Mouse (Mus musculus) gastrocnemius, postnatal 10 days (tissue): ENCODE measurements around the gene Endog. TPM values are rescaled to one million over a fixed set of nuclear protein-coding genes. Genes with fewer than 3 reads are reported as not detected.

Source experiments
- DNase-seq: peaks from one replicate; pipeline ENCODE4 v3.0.0; 2021; ENCODE audit warnings: mixed read lengths
- total RNA-seq, 2 experiments: library from RNA; stranded (reverse); gene quantifications; 2 replicates each; pipeline ENCODE4 v1.2.3; 2021

Gene Endog
- total RNA-seq, 2 experiments from 2014 or later, result 31.1 to 36.6 TPM

DNA sequence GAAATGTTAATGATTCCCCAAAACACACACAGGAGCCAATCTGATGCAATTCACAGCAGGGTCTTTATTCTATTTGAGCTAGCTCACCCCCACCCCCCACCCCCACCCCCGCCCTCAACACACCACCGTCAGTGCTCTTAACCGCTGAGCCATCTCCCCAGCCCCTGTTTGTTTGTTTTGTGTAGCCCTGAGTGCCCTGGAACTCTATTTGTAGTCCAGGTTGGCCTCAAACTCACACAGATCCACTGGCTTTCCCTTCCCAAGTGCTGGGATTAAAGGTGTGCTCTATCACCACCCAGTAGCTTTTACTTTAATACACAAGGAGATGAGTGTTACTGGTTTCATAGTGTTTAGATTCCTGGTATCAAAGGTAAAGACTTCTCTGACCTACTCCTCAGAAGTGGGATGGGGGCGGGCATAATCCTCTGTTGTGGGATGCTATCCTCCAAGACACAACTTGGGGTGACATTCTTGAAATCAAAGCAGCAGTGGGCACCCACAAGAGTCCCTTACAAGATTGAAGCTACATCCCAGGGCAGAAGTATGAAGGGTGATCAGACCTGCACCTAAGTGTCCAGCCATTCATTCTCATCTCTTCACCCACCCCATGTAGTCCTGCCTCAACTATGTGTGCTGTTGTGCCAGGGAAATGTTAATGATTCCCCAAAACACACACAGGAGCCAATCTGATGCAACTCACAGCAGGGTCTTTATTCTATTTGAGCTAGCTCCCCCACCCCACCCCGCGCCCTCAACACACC lies 40.3 kb downstream of the Endog start:
- no peak for DNase-seq

DNA sequence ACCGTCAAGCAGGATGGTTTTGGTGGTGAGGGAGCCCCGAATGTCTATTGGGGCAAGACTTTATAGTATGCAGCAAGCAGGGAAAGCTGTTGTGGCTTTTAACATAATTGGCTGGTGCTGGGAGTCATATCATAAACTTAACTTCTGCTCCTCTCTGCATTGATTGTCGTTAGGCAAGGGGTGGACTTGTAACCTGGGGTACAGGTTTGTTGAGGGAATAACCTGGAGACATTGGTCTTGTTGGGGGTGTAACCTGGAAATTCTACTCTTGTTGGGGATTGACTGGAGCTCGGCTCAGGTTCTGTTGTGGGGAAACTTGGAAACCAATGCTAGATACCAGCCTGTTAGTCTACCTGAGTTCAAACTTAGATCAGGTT lies 40.9 kb downstream of the Endog start:
- DNase-seq, result no peak

DNA sequence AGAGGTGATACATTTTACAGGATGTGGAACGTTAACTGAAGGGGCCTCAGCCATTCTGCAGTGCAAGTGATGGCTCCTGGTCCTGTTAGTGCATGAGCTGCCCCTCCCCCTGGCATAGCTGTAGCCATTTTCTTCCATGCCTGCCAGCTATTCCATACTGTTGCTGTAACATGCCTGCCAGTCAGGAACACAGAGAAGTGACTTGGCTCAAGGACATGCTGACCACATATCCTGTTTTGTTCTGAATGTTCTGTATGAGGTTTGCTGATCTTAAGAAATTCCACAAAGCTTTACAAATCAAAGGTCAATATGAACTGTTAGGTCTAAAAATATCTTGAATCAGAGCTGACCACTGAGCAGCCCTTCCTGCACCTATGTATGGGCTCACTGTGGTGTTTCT lies 41.7 kb downstream of the Endog start:
- DNase-seq, result no peak

DNA sequence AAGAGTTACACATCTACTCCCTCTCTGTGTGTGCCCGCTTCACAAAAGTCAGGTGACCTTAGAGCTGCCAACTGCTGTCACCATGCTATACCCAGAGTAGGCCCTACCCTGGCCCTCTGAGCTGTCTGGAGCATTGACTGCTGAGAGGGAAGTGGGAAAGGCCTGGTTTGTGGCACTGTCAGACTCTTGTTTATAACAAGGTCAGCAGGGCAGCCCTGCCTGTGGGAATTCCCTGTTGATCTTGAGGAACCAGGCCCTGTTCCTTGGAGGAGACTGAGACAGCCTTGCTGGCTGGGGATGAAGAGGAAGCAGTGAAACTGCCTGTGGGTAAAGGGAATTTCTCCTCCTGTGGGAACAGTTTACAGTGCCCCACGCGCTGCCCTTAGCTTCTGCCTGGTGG lies 43.5 kb downstream of the Endog start:
- DNase-seq, result no peak

DNA sequence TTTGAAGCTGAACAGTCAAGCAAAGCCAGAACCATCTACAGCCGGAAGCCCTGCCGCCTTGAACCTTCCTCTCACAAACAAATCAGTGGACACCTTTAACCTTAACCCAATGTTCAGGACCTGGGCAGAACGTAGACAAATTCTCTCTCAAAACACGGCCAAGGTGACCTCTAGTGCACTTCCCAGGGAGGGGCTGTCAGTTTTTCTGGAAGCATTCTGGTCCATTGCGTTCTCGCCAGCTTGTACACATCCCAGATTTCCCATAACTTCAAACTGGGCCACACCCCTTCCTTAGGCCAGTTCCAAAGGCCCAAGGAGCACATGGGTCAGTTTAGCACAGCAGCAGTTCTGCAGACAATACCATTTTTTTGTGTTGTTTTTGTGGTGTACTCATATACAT lies 44.2 kb downstream of the Endog start:
- DNase-seq, result no peak

DNA sequence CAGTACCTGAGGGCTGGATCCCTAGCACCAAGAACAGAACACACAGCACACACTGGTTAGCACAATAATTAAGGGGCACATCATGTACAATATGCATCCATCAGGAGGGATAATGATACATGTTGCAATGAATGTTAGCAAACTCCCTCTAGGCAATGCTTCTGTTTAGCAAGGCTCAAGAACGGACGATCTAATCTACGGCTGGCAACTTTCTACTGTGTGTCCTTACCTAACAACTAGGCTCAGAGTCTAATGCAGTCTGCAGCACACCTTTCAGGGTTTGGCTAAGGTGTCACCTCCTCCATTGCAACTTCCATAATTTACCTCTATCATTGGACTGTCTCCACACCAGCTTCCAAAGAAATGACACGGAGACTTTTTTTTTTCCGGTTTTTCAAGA lies 45.0 kb downstream of the Endog start:
- no peak for DNase-seq

Other genes with a start within 250 kb of the Endog start
- 10 to 100 TPM; 20.9 to 21.7 TPM for gene Gle1, start 236.1 kb upstream of the Endog start, total RNA-seq
- gene Sptan1, start 205.9 kb upstream of the Endog start, total RNA-seq, result 100 to 1,000 TPM; 103 to 127 TPM
- gene Wdr34, start 122.6 kb upstream of the Endog start, total RNA-seq, result 1 to 10 TPM; 4.7 to 5.4 TPM
- gene Set, start 114.1 kb upstream of the Endog start, total RNA-seq, result 100 to 1,000 TPM; 128 to 134 TPM
- gene Pkn3, start 93.8 kb upstream of the Endog start, total RNA-seq, result 1 to 10 TPM; 4.5 to 8.3 TPM
- 1 to 10 TPM; 3.4 to 4.2 TPM for gene Zdhhc12, start 77.8 kb upstream of the Endog start, total RNA-seq
- gene Zer1, start 46.9 kb upstream of the Endog start, total RNA-seq, result 10 to 100 TPM; 18.9 to 21.7 TPM
- gene Tbc1d13, start 37.7 kb upstream of the Endog start, total RNA-seq, result 10 to 100 TPM; 14.0 to 18.0 TPM
- gene Spout1, start 7.0 kb downstream of the Endog start, total RNA-seq, result 1 to 10 TPM; 7.4 to 7.6 TPM
- gene Kyat1, start 34.4 kb downstream of the Endog start, total RNA-seq, result 10 to 100 TPM; 13.6 to 16.0 TPM
- gene Lrrc8a, start 66.2 kb downstream of the Endog start, total RNA-seq, result 10 to 100 TPM; 21.2 to 22.1 TPM
- under 1 TPM; 0.42 to 0.86 TPM for gene Gm28035, start 69.1 kb downstream of the Endog start, total RNA-seq
- gene Phyhd1, start 94.7 kb downstream of the Endog start, total RNA-seq, result 10 to 100 TPM; 11.3 to 12.4 TPM
- not detected for gene Gm28038, start 109.5 kb downstream of the Endog start, total RNA-seq
- gene Dolk, start 114.8 kb downstream of the Endog start, total RNA-seq, result 10 to 100 TPM; 17.3 to 18.3 TPM
- gene Nup188, start 114.9 kb downstream of the Endog start, total RNA-seq, result 10 to 100 TPM; 15.9 to 18.1 TPM
- 10 to 100 TPM; 32.2 to 37.9 TPM for gene Sh3glb2, start 187.8 kb downstream of the Endog start, total RNA-seq
- 10 to 100 TPM; 19.4 to 31.1 TPM for gene Miga2, start 192.7 kb downstream of the Endog start, total RNA-seq
- gene Dolpp1, start 220.8 kb downstream of the Endog start, total RNA-seq, result 10 to 100 TPM; 10.9 to 14.3 TPM
- gene Crat, start 244.3 kb downstream of the Endog start, total RNA-seq, result 100 to 1,000 TPM; 228 to 262 TPM
- gene Ptpa, start 244.5 kb downstream of the Endog start, total RNA-seq, result 100 to 1,000 TPM in 1 of 2 experiments, 10 to 100 TPM in 1; 95.1 to 101 TPM